Mouse (Mus musculus) kidney, adult 2 months (tissue): ENCODE results near the gene Slc6a9.

ENCODE experiments used
- CTCF ChIP-seq: fragments of 200-500 bp; conservative IDR thresholded peaks from 2 replicates; pipeline ENCODE4 v1.5.1; 2011; ENCODE audit warnings: low read depth, mild to moderate bottlenecking, control low read depth, low read length, moderate library complexity, mixed read lengths; ENCODE audit not compliant: insufficient read depth, insufficient read length
- POLR2A ChIP-seq: fragments of 200-500 bp; IDR thresholded peaks from one replicate; pipeline ENCODE4 v1.6.1; 2011; ENCODE audit warnings: low read depth, low read length, control low read depth

GRCm38 (mm10) chr4:117893376-117893775 lies 59.1 kb downstream of the Slc6a9 start:
- no peak for TF ChIP-seq CTCF
- TF ChIP-seq POLR2A: no peak
